Mouse (Mus musculus) liver, embryonic 11.5 days (tissue): ENCODE measurements around the gene Olfr1055. TPM values are rescaled to one million over a fixed set of nuclear protein-coding genes. Genes with fewer than 3 reads are reported as not detected.

Source experiments
- polyA plus RNA-seq: library from polyadenylated mRNA; unstranded; fragments of >200 nt; fragmentation: Nextera tagmentation; extraction: Ambion mirVana; gene quantifications from 2 replicates; pipeline ENCODE4 v1.2.1, GENCODE M21; 2014

The Olfr1055 gene
- polyA plus RNA-seq, 1 experiment from 2014 or later = not detected

Other genes starting within 250 kb of the Olfr1055 start
- not detected in 2 replicates for gene Olfr1039, start 214.4 kb downstream of the Olfr1055 start, polyA plus RNA-seq
- gene Olfr1040, start 203.6 kb downstream of the Olfr1055 start, polyA plus RNA-seq = not detected in 2 replicates
- gene Olfr1042, start 188.4 kb downstream of the Olfr1055 start, polyA plus RNA-seq = not detected in 2 replicates
- gene Olfr1043, start 182.8 kb downstream of the Olfr1055 start, polyA plus RNA-seq = not detected in 2 replicates
- not detected in 2 replicates for gene Olfr1044, start 172.5 kb downstream of the Olfr1055 start, polyA plus RNA-seq
- gene Olfr52, start 164.6 kb downstream of the Olfr1055 start, polyA plus RNA-seq = not detected in 2 replicates
- gene Olfr1045, start 147.3 kb downstream of the Olfr1055 start, polyA plus RNA-seq = not detected in 2 replicates
- gene Olfr1046, start 131.0 kb downstream of the Olfr1055 start, polyA plus RNA-seq = not detected in 2 replicates
- gene Olfr1047, start 118.9 kb downstream of the Olfr1055 start, polyA plus RNA-seq = not detected in 2 replicates
- not detected in 2 replicates for gene Olfr1048, start 110.0 kb downstream of the Olfr1055 start, polyA plus RNA-seq
- gene Olfr1049, start 92.0 kb downstream of the Olfr1055 start, polyA plus RNA-seq = not detected in 2 replicates
- not detected in 2 replicates for gene Olfr1051, start 71.2 kb downstream of the Olfr1055 start, polyA plus RNA-seq
- gene Olfr1052, start 57.8 kb downstream of the Olfr1055 start, polyA plus RNA-seq = not detected in 2 replicates
- gene Olfr1053, start 35.0 kb downstream of the Olfr1055 start, polyA plus RNA-seq = not detected in 2 replicates
- not detected in 2 replicates for gene Olfr1054, start 14.9 kb downstream of the Olfr1055 start, polyA plus RNA-seq
- gene Olfr1056, start 12.2 kb upstream of the Olfr1055 start, polyA plus RNA-seq = not detected in 2 replicates
- gene Olfr1057, start 28.1 kb upstream of the Olfr1055 start, polyA plus RNA-seq = not detected in 2 replicates
- not detected in 2 replicates for gene Olfr1058, start 38.3 kb upstream of the Olfr1055 start, polyA plus RNA-seq
- not detected in 2 replicates for gene Olfr1061, start 63.8 kb upstream of the Olfr1055 start, polyA plus RNA-seq
- not detected in 2 replicates for gene Olfr1062, start 76.5 kb upstream of the Olfr1055 start, polyA plus RNA-seq
- not detected in 2 replicates for gene Olfr1065, start 100.3 kb upstream of the Olfr1055 start, polyA plus RNA-seq
- gene Olfr1066, start 106.0 kb upstream of the Olfr1055 start, polyA plus RNA-seq = not detected in 2 replicates
- gene Olfr228, start 137.1 kb upstream of the Olfr1055 start, polyA plus RNA-seq = not detected in 2 replicates
- not detected in 2 replicates for gene Olfr1076, start 158.2 kb upstream of the Olfr1055 start, polyA plus RNA-seq
- gene Olfr1079, start 192.2 kb upstream of the Olfr1055 start, polyA plus RNA-seq = not detected in 2 replicates
- not detected in 2 replicates for gene Olfr1080, start 208.0 kb upstream of the Olfr1055 start, polyA plus RNA-seq
- not detected in 2 replicates for gene Olfr1082, start 248.7 kb upstream of the Olfr1055 start, polyA plus RNA-seq